Mouse (Mus musculus): ENCODE results near the gene Ddx19b.

- TF ChIP-seq POLR2A (IDR thresholded peaks at IDR 0.05; ENCODE audit: insufficient read depth, low read depth, low read length) (no peak), CTCF (IDR thresholded peaks at IDR 0.05) (peak; percentile 58)
Observed at GRCm38 (mm10) chr8:111079861-111080271, 48.3 kb upstream of the Ddx19b start.
